Mouse (Mus musculus) Patski (cell line): ENCODE measurements at regions not wholly inside any gene's neighbourhood (a gene's known extent, or its start where the extent isn't known, plus 50 kb on each side); places are given as distances from the start of the nearest gene placed in this dataset.

Experiments
- ATAC-seq: fragments of 100-300 bp; one replicate; pipeline ENCODE4 v1.8.0; 2021
- CTCF ChIA-PET: fragments of 350-600 bp; sonication (Branson Sonifier 250); formaldehyde crosslinking; loops from one replicate; lab custom pipeline; 2022; ENCODE audit warnings: inconsistent platforms; lab: Charles Lee
- POLR2A ChIA-PET: fragments of 350-600 bp; sonication (Branson Sonifier 250); formaldehyde crosslinking; loops from one replicate; lab custom pipeline; 2022; ENCODE audit warnings: antibody characterized with exemption, inconsistent platforms; lab: Charles Lee
- DNase-seq: peaks from one replicate; pipeline ENCODE4 v3.0.0-alpha.2; 2011; ENCODE audit warnings: low read depth, low spot score
- H3K27me3 ChIP-seq: fragments of 371-371 bp; one replicate; pipeline ENCODE4 v1.5.1; 2021
- CTCF ChIP-seq: fragments of 100-300 bp; IDR thresholded peaks from one replicate; pipeline ENCODE4 v1.5.1; 2021
- in situ Hi-C: fragments of 300-500 bp; cut with MboI; formaldehyde crosslinking; loops from 3 replicates; pipeline ENCODE4 v1.11.1; 2018; ENCODE audit warnings: low pct_unique_long_range_greater_than_20kb, mixed read lengths

DNA sequence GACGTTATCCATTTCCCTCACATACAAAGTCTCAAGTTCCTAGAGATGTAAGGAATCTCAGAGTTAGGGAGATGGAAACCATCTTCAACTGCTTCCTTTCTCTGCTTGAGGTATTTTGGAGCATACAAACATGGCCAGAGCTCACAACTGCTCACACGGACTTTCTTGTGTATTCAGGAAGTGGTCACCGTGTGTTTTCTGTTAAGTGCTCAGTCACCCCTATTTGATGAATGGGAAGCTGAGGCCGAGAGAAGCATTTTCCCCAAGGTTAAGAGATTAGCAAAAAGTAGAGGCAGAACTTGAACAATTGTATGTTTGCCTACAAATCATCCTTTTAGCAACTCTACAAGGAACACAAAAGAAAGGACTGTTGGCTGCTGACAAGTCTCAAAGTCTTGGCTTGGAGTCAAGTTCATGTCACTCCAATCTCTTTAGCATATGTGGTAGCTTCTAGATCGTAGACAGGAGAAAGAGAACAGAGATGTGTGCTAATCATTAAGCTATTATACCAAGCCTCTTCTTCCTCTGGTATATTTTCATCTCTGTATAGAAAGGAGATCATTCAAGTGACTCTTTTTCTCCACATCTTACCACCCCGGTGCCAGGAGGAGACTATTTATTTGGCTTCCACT is 170.8 kb upstream of the Sel1l start:
- POLR2A ChIA-PET, result no interaction called here
- DNase-seq (no peak), ATAC-seq (no peak)
- TF ChIP-seq CTCF, result no peak
- CTCF ChIA-PET, result no interaction called here
- H3K27me3 ChIP-seq, result peaks cover 33% of the 10 kb centered on the region
- in situ Hi-C loops, result no loop called here

DNA sequence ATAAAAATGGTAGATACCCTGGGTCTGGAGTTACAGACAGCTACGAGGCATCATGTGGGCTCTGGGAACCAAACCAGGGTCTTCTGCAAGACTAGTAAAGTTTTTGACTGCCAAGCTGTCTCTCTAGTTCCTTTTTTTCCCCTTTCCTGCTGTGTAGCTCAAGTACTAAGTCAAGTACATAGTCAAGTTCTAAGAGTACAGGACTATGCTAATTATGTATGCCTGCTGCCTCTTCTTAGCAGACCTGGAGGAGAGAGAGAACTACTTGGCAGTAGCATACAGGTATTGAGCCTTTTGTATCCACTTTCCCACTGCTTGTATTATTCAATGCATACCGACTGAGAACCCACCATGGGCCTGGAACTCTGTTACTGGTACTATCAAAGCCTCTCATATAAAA is 166.4 kb upstream of the Sel1l start:
- peaks cover 36% of the 10 kb centered on the region for H3K27me3 ChIP-seq
- ATAC-seq, result no peak
- no peak for DNase-seq
- ChIA-PET POLR2A (no interaction called here), CTCF (no interaction called here)
- no peak for TF ChIP-seq CTCF
- in situ Hi-C loops, result no loop called here

DNA sequence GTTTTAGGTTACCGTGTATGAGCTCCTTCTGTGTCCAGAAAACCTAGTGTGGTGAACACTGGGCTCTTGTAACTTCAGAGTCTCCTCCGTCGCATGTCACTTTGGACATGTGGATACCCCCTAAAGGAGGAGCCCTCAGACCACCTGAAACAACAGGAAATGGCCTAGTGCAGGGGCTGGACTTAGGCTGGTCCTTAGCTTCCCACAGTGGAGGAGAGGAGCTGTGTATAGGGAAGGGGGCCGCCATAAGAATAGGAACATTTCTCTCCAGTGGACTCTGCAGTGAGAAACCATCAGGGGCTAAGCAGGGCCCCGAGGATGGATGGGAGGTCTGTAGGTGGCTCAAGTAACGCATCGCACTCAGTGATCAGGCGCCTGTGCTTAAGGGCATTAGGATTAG is 165.0 kb upstream of the Sel1l start:
- ChIA-PET POLR2A (no interaction called here), CTCF (no interaction called here)
- no peak for TF ChIP-seq CTCF

DNA sequence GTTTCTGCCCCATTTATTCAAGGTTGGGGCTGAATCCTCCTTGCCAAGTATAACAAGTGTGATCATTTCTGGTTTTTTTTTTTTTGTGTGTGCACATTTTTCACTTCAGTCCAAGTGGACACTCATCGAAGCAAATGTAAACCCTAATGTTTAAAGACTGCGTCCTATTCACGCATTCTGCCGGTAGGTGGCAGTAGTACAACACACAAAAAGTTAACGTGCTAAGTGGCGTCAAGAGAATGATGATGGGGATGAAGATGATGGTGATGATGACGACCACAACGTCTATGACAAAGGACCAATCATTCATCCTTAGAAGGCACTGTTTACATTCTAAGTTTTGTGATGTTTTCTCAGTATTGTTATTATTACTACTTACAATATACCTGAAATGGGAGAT is 164.3 kb upstream of the Sel1l start:
- in situ Hi-C loops, result no loop called here
- POLR2A ChIA-PET, result no interaction called here
- CTCF ChIA-PET, result no interaction called here
- no peak for ATAC-seq
- DNase-seq, result no peak
- peak; percentile 60 for TF ChIP-seq CTCF
- H3K27me3 ChIP-seq, result peaks cover 27% of the 10 kb centered on the region

More for the DNA sequence above, 165.0 kb upstream of the Sel1l start:
- in situ Hi-C loops, result no loop called here
- H3K27me3 ChIP-seq, result peaks cover 29% of the 10 kb centered on the region
- DNase-seq (no peak), ATAC-seq (no peak)

DNA sequence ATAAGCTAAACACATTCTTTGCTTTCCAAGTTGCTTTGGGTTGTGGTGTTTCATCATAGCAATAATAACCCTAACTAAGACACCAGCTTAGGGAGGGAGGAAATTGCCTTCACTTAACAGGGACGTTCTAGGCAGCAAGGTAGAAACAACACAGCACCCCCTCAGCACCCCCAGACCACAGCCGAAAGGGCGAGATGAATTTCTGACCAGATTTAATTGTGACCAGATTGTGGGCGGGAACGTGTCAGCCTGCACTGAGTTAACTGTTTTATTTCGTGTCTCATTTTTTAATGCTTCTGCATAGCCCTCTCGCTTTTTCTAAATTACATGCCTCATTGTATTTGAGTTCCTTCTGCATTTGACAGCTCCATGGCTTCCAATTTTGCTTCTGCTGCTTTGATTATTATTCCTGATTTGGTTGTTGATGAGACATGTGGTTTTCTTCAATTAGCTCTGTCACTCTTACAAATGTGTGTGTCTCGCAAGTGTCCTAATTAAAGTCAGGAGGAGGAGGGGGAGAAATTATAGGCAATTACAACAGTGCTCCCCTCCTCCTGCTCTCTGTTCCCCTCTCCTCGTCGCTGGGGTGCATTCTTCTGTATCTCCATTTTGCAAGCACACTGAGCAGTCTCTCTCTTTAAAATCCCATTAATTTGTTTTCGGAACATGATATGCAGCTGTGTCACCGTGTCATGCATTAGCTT is 155.6 kb upstream of the Sel1l start:
- in situ Hi-C loops, result no loop called here
- H3K27me3 ChIP-seq, result peaks cover 10% of the 10 kb centered on the region
- POLR2A ChIA-PET, result no interaction called here
- TF ChIP-seq CTCF, result no peak
- CTCF ChIA-PET, result interaction anchor here (1.1 kb wide), 1 partner anchor 31 kb away, joined by 4 read pairs; no protein-coding TSS in a partner anchor
- ATAC-seq (no peak), DNase-seq (no peak)

DNA sequence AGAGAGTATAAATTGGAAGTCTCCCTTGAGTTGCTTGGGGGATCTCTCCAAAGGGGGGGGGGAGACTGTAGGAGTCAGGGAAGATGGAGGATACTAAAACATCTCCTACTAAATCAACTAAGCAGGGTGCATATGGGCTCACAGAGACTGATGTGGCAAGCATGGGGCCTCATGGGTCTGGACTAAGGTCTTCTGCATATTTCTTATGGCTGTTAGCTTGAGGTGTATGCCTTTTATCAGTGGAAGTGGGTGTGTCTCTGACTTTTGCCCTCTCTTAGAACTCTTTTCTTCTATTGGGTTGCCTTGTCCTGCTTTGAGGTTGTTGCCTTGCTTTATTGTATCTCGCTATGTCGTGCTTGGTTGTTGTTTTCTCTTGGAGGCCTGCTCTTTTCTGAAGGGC is 150.1 kb upstream of the Sel1l start:
- ATAC-seq (no peak), DNase-seq (no peak)
- in situ Hi-C loops, result no loop called here
- peaks cover 8% of the 10 kb centered on the region for H3K27me3 ChIP-seq
- ChIA-PET CTCF (no interaction called here), POLR2A (no interaction called here)
- no peak for TF ChIP-seq CTCF

DNA sequence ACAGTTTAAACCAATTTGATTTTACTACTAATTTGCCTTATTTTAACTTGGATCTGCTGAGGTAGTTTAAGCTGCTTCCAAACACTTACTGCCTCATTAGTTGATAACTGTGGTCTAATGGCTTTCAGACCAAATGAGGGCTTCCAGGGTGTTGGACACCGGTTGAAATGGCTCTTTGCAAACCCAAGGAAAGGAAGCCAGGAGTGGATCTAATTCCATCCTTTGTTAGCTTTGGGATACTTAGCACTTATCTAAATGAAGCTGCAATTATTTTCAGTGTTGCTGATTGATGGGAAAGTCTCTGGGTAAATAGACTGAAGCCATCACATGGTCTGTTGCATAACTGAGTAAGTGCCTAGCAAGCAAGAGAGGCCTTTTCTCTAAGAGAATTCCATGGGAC is 148.4 kb upstream of the Sel1l start:
- DNase-seq (no peak), ATAC-seq (no peak)
- ChIA-PET POLR2A (no interaction called here), CTCF (no interaction called here)
- peaks cover 8% of the 10 kb centered on the region for H3K27me3 ChIP-seq
- in situ Hi-C loops, result no loop called here
- no peak for TF ChIP-seq CTCF

DNA sequence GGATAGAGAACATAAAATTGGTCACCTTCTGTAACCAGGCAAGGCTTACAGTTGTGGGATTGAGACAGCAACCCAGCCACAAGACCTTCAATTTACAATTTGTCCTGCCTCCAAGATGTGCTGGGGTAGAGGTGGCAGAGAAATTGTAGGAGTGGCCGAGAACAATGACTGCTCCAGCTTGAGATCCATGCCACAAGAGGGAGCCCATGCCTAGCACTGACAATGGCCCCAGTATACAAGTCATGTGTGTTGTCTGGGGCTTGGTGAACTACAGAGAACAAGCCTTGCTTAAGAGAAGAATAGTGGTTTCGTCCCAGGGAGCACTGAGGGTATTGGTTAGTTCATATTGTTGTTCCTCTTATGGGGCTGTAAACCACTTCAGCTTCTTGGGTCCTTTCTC is 146.6 kb upstream of the Sel1l start:
- peaks cover 8% of the 10 kb centered on the region for H3K27me3 ChIP-seq
- ChIA-PET POLR2A (no interaction called here), CTCF (no interaction called here)
- in situ Hi-C loops, result no loop called here
- no peak for TF ChIP-seq CTCF
- DNase-seq (no peak), ATAC-seq (no peak)

DNA sequence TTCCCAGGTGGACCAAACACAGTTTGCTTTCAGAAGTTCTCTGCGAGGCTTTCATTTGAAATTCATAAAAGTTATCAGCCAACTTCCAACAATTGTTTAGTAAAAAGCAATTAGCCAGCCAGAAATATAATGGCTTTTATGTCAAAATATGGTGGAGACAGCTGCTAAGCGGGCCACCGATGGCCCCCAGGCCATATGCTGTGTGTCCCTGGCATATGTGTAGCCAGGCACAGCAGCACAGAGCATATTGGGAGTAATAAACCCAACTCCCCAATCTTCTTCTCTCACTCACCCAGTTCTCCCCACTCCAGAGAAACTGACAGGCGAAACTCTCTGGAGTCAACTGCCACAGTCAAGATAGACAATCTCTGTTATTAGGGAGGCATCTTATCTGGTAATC is 137.5 kb upstream of the Sel1l start:
- no peak for DNase-seq
- no peaks in the 10 kb centered on the region for H3K27me3 ChIP-seq
- CTCF ChIA-PET, result no interaction called here
- no peak for ATAC-seq
- TF ChIP-seq CTCF, result no peak
- POLR2A ChIA-PET, result no interaction called here
- in situ Hi-C loops, result no loop called here

DNA sequence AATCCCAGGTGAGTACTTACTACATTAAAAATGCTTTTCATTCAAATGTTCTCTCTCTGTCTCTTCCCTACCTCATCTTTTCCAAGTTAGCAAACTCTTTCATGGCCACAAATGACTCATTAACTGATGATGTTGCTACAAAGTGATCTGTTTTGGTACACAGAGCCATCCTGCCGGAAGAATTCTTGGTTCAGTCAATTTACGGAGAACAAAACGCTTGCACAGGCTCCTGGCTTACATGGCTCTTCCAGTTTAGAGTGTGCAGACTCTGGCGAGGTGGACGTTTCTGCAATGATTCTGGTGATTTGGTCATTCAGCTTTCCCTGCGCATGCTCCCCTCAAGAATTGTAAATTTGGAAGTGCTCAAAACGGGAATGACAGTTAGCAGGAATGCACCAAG is 131.4 kb upstream of the Sel1l start:
- ATAC-seq, result no peak
- POLR2A ChIA-PET, result no interaction called here

DNA sequence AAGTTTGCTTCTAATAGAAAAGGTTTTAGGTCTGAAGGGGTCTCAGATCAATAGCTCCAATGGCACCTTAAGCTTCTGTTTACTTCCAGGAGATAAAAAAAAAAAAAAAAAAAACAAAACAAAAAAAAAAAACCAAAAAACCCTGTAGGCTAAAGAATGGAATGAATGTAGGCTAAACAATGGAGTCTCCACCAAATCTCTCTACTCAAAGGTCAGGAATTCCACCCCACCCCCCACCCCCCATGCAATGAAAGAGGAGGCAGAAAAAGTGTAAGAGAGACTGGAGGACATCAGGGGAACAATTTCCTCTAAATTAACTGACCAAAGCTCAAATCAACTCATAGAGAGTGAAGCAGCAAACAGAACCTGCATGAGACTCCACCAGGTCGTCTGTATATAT is 122.1 kb upstream of the Sel1l start:
- DNase-seq, result no peak
- in situ Hi-C loops, result no loop called here
- no peaks in the 10 kb centered on the region for H3K27me3 ChIP-seq
- TF ChIP-seq CTCF, result no peak
- ChIA-PET CTCF (no interaction called here), POLR2A (interaction anchor here (0.6 kb wide), 1 partner anchor 11 kb away, joined by 4 read pairs; no protein-coding TSS in a partner anchor)
- no peak for ATAC-seq

More for the DNA sequence above, 131.4 kb upstream of the Sel1l start:
- TF ChIP-seq CTCF, result no peak
- peaks cover 10% of the 10 kb centered on the region for H3K27me3 ChIP-seq
- DNase-seq, result no peak
- in situ Hi-C loops, result no loop called here
- CTCF ChIA-PET, result no interaction called here
